Mouse (Mus musculus) stomach, postnatal 0 days (tissue): ENCODE results near the gene Nfe2l2. TPM values are rescaled to one million over a fixed set of nuclear protein-coding genes. Genes with fewer than 3 reads are reported as not detected.

Experiments
- ATAC-seq: fragments of 200-750 bp; cut with Nextera tagmentation; 2 replicates; pipeline ENCODE4 v1.8.0; 2017; ENCODE audit not compliant: low FRiP score, low TSS enrichment
- DNase-seq: peaks from one replicate; pipeline ENCODE4 v3.0.0-alpha.2; 2016; ENCODE audit warnings: low spot score
- H3K27ac ChIP-seq: fragments of 300-500 bp; sonication (generic); replicated peaks from 2 replicates; pipeline ENCODE4 v1.5.1; 2014; ENCODE audit warnings: mild to moderate bottlenecking, control low read depth
- H3K27me3 ChIP-seq: fragments of 300-500 bp; sonication (generic); 2 replicates; pipeline ENCODE4 v1.6.1; 2014; ENCODE audit warnings: low read length; ENCODE audit not compliant: control insufficient read depth, insufficient read depth
- H3K36me3 ChIP-seq: fragments of 300-500 bp; sonication (generic); 2 replicates; pipeline ENCODE4 v1.6.1; 2014; ENCODE audit warnings: low read length, mixed read lengths; ENCODE audit not compliant: control insufficient read depth, insufficient read depth
- H3K4me1 ChIP-seq: fragments of 300-500 bp; sonication (generic); replicated peaks from 2 replicates; pipeline ENCODE4 v1.6.1; 2014; ENCODE audit warnings: antibody characterized with exemption; ENCODE audit not compliant: control insufficient read depth, insufficient read depth
- H3K4me2 ChIP-seq: fragments of 300-500 bp; sonication (generic); replicated peaks from 2 replicates; pipeline ENCODE4 v1.6.1; 2014; ENCODE audit warnings: low read depth, mild to moderate bottlenecking, control low read depth, moderate library complexity
- H3K4me3 ChIP-seq: fragments of 300-500 bp; sonication (generic); 2 replicates; pipeline ENCODE4 v1.5.1; 2014; ENCODE audit warnings: low read depth, low read length, control low read depth
- H3K9ac ChIP-seq: fragments of 300-500 bp; sonication (generic); 2 replicates; pipeline ENCODE4 v1.6.1; 2014; ENCODE audit warnings: mild to moderate bottlenecking, low read length, control low read depth, mixed read lengths
- H3K9me3 ChIP-seq: fragments of 300-500 bp; sonication (generic); 2 replicates; pipeline ENCODE4 v1.6.1; 2016; ENCODE audit warnings: low read length; ENCODE audit not compliant: control insufficient read depth
- CTCF ChIP-seq: IDR thresholded peaks from 2 replicates; pipeline ENCODE4 v1.5.1; 2016; ENCODE audit warnings: antibody characterized with exemption, low read depth, mild to moderate bottlenecking, moderate library complexity
- EP300 ChIP-seq: optimal IDR thresholded peaks from 2 replicates; pipeline ENCODE3; 2016; ENCODE audit warnings: antibody characterized with exemption
- WGBS: fragments of 180-500 bp; shearing (Covaris S2); extraction: QIAGEN DNeasy Blood & Tissue Kit; methylation state at CpG from one replicate; pipeline ENCODE4 v1.1.7; 2014; 5-methylcytosine and 5-hydroxymethylcytosine counted together
- polyA plus RNA-seq: library from polyadenylated mRNA; unstranded; fragments of >200 nt; fragmentation: Nextera tagmentation; extraction: Ambion mirVana; gene quantifications from 2 replicates; pipeline ENCODE4 v1.2.1, GENCODE M21; 2015

The Nfe2l2 gene
- polyA plus RNA-seq, 1 experiment from 2014 or later = 125 TPM

GRCm38 (mm10) chr2:75660255-75660948, 44.0 kb downstream of the Nfe2l2 start:
- Histone ChIP-seq H3K27me3 (no peaks in the 10 kb centered on the region), H3K4me3 (peak overlapping the region; percentile 94), H3K36me3 (peaks cover 8% of the 10 kb centered on the region; the same call in 1 of the 2 replicates), H3K4me1 (0 out of 2 replicates have a peak, but pooled peaks cover 3% of the 10 kb centered on the region), H3K27ac (peak overlapping the region; percentile 99), H3K4me2 (peak overlapping the region; percentile 49), H3K9ac (peak overlapping the region; percentile 99), H3K9me3 (no peaks in the 10 kb centered on the region)
- 1% methylated on average over 15 of the region's 15 CpGs for WGBS
- DNase-seq (no peak), ATAC-seq (no peak)
- TF ChIP-seq CTCF = no peak
- no peak for TF ChIP-seq EP300

DNA sequence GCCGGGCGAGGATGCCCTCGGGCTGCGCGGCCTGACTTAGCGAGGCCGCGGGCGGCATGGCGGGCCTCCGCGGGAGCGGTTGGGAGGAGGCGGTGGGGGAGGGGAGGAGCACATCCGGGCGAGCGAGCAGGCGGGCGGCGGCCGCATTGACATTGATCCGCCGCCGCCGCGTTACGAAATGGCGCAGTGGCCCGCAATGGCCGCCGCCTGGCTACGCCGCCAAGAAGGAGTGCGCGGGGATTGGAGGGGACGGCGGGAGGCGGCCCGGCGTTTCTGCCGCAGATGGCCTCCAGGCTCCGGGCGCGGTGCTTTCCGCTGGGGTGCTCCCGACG, 44.8 kb downstream of the Nfe2l2 start:
- TF ChIP-seq EP300 (no peak), CTCF (peak; percentile 29; the same call in 1 of the 2 replicates)
- Histone ChIP-seq H3K4me3 (peak overlapping the region; percentile 94), H3K4me1 (0 out of 2 replicates have a peak, but pooled peaks cover 3% of the 10 kb centered on the region), H3K36me3 (peaks cover 8% of the 10 kb centered on the region; the same call in 1 of the 2 replicates), H3K9ac (peak overlapping the region; percentile 99), H3K4me2 (peak overlapping the region; percentile 49), H3K27ac (peak overlapping the region; percentile 99), H3K9me3 (no peaks in the 10 kb centered on the region), H3K27me3 (no peaks in the 10 kb centered on the region)
- DNase-seq (peak; percentile 95), ATAC-seq (peak; percentile 87)
- WGBS = 0% methylated on average over 30 of the region's 47 CpGs

DNA sequence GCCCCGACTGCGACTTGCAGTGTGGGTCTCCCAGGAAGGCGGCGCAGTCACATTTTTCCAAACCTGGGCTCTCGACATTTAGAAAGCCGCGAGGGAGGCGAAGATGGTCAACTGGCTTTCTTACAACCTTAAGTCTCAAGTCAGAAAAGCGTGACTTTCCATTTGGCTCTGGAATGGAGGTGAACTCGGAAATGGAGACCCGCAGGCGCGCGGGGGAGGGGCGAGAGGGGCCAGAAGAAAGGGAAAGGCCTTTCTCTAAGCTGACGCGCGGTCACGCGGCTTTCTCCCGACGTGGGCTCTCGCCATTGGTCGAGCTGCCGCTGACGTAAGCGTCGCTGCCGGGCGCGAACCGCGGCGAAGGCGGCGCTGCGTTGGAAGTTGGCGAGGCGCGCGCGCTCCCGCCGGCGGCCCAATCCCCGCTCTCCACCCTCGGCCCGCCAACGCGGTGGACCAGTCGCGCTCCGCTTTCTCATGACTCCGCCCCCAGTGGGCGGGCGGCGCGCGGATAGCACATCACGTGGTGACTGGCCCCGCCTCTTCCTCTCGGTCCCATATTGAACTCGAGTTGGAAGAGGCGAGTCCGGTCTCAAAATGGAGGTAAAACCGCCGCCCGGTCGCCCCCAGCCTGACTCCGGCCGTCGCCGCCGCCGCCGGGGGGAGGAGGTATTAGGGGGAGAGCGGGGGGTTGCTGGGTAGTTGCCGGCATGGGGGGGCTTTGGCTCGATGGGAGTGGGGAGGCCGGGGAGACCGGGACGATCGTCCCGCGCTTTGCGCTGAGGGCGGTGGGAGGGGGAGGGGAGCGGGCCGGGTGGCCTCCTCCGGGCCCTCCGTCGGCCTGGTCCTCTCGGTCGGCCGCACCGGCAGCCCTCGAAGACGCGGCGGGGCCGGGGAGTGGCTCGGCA, 45.5 kb downstream of the Nfe2l2 start, which contains the start of gene Hnrnpa3:
Gene Hnrnpa3, plus strand, starts transcription at position 535 of the 902 bp plus-strand sequence.
- Histone ChIP-seq H3K9me3 (no peaks in the 10 kb centered on the region), H3K27ac (peak within 1 kb of the TSS; percentile 99), H3K36me3 (peaks cover 6% of the 10 kb centered on the region; the same call in 1 of the 2 replicates), H3K27me3 (no peaks in the 10 kb centered on the region), H3K4me2 (peak within 1 kb of the TSS; percentile 71), H3K4me1 (0 out of 2 replicates have a peak, but pooled peaks cover 3% of the 10 kb centered on the region), H3K9ac (peak within 1 kb of the TSS; percentile 99), H3K4me3 (peak within 1 kb of the TSS; percentile 94)
- peak; percentile 99 for DNase-seq
- peak; percentile 15 for TF ChIP-seq EP300
- TF ChIP-seq CTCF = peak; percentile 14; the same call in 1 of the 2 replicates
- ATAC-seq = peak; percentile 95
- under 1% methylated on average over 81 of the region's 102 CpGs for WGBS

- DNase-seq (peak; percentile 58), ATAC-seq (no peak)
- TF ChIP-seq EP300 = no peak
- 0 out of 2 replicates have a peak, but pooled peaks have one; percentile 10 for TF ChIP-seq CTCF
- H3K27me3 ChIP-seq = no peaks in the 10 kb centered on the region
- peak overlapping the region; percentile 81 for H3K9ac ChIP-seq
- H3K27ac ChIP-seq = peak overlapping the region; percentile 99
- peak overlapping the region; percentile 94 for H3K4me3 ChIP-seq
- H3K4me1 ChIP-seq = 0 out of 2 replicates have a peak, but pooled peaks cover 3% of the 10 kb centered on the region
- H3K36me3 ChIP-seq = no peaks in the 10 kb centered on the region
- H3K9me3 ChIP-seq = no peaks in the 10 kb centered on the region
- peak overlapping the region; percentile 71 for H3K4me2 ChIP-seq
- 2% methylated on average over 18 of the region's 18 CpGs for WGBS
These were observed 46.3 kb downstream of the Nfe2l2 start for GRCm38 (mm10) chr2:75657907-75658691.

DNA sequence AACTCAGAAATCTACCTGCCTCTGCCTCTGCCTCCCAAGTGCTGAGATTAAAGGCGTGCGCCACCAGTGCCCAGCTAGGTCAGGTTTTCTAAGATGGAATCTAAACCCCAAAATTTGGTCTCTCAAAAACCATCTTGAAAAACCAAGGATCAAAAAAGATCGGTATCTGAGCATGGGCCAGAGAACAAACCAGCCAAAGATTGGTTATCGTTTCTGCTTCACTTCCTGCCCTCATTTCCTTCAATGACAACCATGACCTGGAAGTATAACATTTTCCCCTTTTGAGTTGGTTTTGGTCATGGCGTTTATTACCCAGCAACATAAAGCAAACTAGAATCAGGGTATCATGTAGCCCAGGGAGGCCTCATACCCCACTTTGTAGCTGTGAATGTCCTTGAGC, 47.5 kb downstream of the Nfe2l2 start:
- Histone ChIP-seq H3K27me3 (no peaks in the 10 kb centered on the region), H3K36me3 (no peaks in the 10 kb centered on the region), H3K4me2 (no peak overlapping the region), H3K4me1 (0 out of 2 replicates have a peak, but pooled peaks cover 3% of the 10 kb centered on the region), H3K9ac (no peak overlapping the region), H3K27ac (peak overlapping the region; percentile 99; the same call in 1 of the 2 replicates), H3K9me3 (no peaks in the 10 kb centered on the region), H3K4me3 (no peak overlapping the region)
- DNase-seq = no peak
- no peak for TF ChIP-seq EP300
- TF ChIP-seq CTCF = no peak
- no peak for ATAC-seq
- WGBS = 92% methylated on average over 5 of the region's 5 CpGs
